In genomic region chr12:79420605-79421004, GRCm38 (mm10) we compare ENCODE assay signal across 14 mouse cellular contexts.
"Had no signal": no experiment of that assay in that cellular context is flagged by ENCODE, and none has a peak within 500 bp of the region (broad histone marks: within the 10 kb centered on the region; RNA-seq: fewer than 3 reads in every experiment).

No protein-coding gene starts in this region.

- H3K9me3 ChIP-seq: limb, embryonic 12.5 days; midbrain, embryonic 12.5 days; neural tube, embryonic 15.5 days had no signal

- H3K36me3 ChIP-seq: limb, embryonic 12.5 days; midbrain, embryonic 12.5 days; neural tube, embryonic 15.5 days had no signal

- H3K4me2 ChIP-seq: limb, embryonic 12.5 days; midbrain, embryonic 12.5 days; neural tube, embryonic 15.5 days had no signal

- H3K4me1 ChIP-seq: neural tube, embryonic 15.5 days had no signal

- H3K4me3 ChIP-seq: limb, embryonic 12.5 days; megakaryocyte, embryonic 14.5 days; midbrain, embryonic 12.5 days; neural tube, embryonic 15.5 days had no signal

- H3K27ac ChIP-seq: kidney, postnatal 0 days; limb, embryonic 12.5 days; liver, embryonic 14.5 days; macrophage; midbrain, embryonic 12.5 days; neural tube, embryonic 15.5 days; stomach, postnatal 0 days had no signal

- H3K9ac ChIP-seq: limb, embryonic 12.5 days; liver, embryonic 14.5 days; midbrain, embryonic 12.5 days; neural tube, embryonic 15.5 days had no signal

- DNase-seq: kidney, adult 9 months; kidney, postnatal 36 days; layer of hippocampus, adult 9-11 months; layer of hippocampus, postnatal 36 days; lung, adult 2 months; lung, postnatal 10 days had no signal

- H3K27me3 ChIP-seq: limb, embryonic 12.5 days; megakaryocyte, embryonic 14.5 days; midbrain, embryonic 12.5 days; neural tube, embryonic 15.5 days had no signal
